Mouse (Mus musculus): ENCODE data around the gene Mup7. TPM values are rescaled to one million over a fixed set of nuclear protein-coding genes. Genes with fewer than 3 reads are reported as not detected.

Mup7 gene
- polyA plus RNA-seq (2015; fragmentation: Nextera tagmentation; extraction: Ambion mirVana): not detected in 2 replicates

DNA sequence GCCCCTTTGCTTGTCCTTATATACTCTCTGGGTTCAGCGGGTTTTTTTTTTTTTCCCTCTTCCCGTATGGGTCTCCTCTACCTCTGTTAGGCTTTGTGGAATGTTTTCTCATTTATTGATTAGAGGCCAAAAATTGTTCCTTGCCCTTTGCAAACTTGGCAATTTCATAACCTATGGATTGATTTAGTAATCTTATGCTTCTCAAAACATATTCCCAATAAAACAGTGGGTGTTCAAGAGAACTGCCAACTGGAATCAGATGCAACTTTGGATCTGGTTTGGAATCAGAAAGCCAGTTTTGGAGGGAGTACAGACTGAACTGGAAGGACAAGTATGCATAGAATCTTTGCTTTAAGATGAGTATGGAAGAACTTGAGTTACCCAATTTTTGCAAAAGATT, at the start of gene Mup7:
TSS of gene Mup7 (minus strand) at position 101 of the 400 bp plus-strand sequence.

Other genes with a start within 250 kb of the Mup7 start
- gene Slc46a2, start 155.4 kb downstream of the Mup7 start, polyA plus RNA-seq (2015; fragmentation: Nextera tagmentation; extraction: Ambion mirVana): 0.10 and 0.12 TPM in 2 replicates
- not detected in 2 replicates for gene Mup4, start 109.8 kb downstream of the Mup7 start, polyA plus RNA-seq (2015; fragmentation: Nextera tagmentation; extraction: Ambion mirVana)
- gene Mup6, start 106.2 kb downstream of the Mup7 start, polyA plus RNA-seq (2015; fragmentation: Nextera tagmentation; extraction: Ambion mirVana): 0.26 TPM in 1 of 2 replicates, not detected in the other
- gene Mup2, start 83.8 kb upstream of the Mup7 start, polyA plus RNA-seq (2015; fragmentation: Nextera tagmentation; extraction: Ambion mirVana): not detected in 2 replicates
- gene Mup8, start 152.1 kb upstream of the Mup7 start, polyA plus RNA-seq (2015; fragmentation: Nextera tagmentation; extraction: Ambion mirVana): not detected in 2 replicates